Mouse (Mus musculus) left cerebral cortex, postnatal 25 days (tissue): ENCODE data around the gene Fam83e. TPM values are rescaled to one million over a fixed set of nuclear protein-coding genes. Genes with fewer than 3 reads are reported as not detected.

Source experiments
- DNase-seq, 2 experiments: peaks; one replicate each; pipeline ENCODE4 v3.0.0; 2022; ENCODE audit warnings: low spot score in 2 of 2, mixed read lengths in 1 of 2
- intact Hi-C: fragments of 180-260 bp; cut with DNase I; formaldehyde crosslinking; loops from one replicate; pipeline ENCODE4 v1.15.1; 2025
- total RNA-seq, 2 experiments: library from RNA; stranded (reverse); gene quantifications; 2 replicates each; pipeline ENCODE4 v1.2.3; 2021

Fam83e gene
- total RNA-seq, 2 experiments from 2014 or later = 0.11 to 0.23 TPM

GRCm38 (mm10) chr7:45723781-45724180 is 2.8 kb downstream of the Fam83e start:
- intact Hi-C loops = no loop called here
- no peak for DNase-seq

GRCm38 (mm10) chr7:45725151-45725550 is 4.1 kb downstream of the Fam83e start:
- intact Hi-C loops = no loop called here
- DNase-seq = no peak

- intact Hi-C loops = no loop called here
- DNase-seq = no peak
Measured at GRCm38 (mm10) chr7:45725713-45726112, 4.7 kb downstream of the Fam83e start, which contains the start of gene Spaca4. TSS of gene Spaca4 (minus strand) at chr7:45725813.

GRCm38 (mm10) chr7:45726419-45726818 is 5.4 kb downstream of the Fam83e start:
- intact Hi-C loops = no loop called here
- no peak for DNase-seq

- no peak for DNase-seq
- intact Hi-C loops = no loop called here
Measured at GRCm38 (mm10) chr7:45727625-45728024, 6.6 kb downstream of the Fam83e start.

DNA sequence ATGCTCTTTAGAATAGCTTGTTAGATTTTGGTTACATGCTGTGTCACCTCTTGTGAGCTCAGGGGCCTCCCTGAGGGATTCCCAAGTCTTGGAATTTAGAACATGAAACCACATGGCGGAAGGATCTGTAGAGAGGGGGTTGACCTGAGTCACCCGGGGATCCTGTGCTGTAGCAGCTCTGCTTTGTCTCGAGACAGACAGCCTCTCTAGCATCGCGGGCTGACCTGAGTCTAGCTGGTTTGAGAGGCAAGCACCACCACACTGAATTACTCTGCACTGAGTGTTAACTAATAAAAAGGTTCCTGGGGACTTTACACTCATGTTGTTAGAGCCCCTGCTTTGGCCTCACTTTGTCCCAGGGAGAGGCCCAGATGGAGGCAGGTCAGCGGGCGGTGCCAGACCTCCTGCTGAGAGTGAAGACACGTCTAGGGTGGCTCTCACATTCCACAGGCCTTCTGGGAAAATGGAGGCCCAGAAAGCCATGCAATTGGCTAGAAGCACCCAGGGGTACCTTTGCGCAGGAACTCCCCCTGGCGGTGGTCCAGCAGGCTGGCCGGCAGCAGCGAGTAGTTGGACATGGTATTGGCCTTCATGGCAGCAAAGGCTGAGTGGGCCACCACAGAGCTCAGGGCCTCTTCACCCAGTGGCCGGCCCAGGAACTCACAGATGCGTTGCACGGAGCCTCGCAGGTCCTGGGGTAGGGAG is 9.9 kb downstream of the Fam83e start:
- intact Hi-C loops = no loop called here
- no peak for DNase-seq

- DNase-seq = no peak
Measured at GRCm38 (mm10) chr7:45733477-45733876, 12.5 kb downstream of the Fam83e start.

GRCm38 (mm10) chr7:45739162-45739763 is 18.3 kb downstream of the Fam83e start:
- peak; percentile 84 to 91 for DNase-seq

More at GRCm38 (mm10) chr7:45733477-45733876, 12.5 kb downstream of the Fam83e start:
- intact Hi-C loops = no loop called here

DNA sequence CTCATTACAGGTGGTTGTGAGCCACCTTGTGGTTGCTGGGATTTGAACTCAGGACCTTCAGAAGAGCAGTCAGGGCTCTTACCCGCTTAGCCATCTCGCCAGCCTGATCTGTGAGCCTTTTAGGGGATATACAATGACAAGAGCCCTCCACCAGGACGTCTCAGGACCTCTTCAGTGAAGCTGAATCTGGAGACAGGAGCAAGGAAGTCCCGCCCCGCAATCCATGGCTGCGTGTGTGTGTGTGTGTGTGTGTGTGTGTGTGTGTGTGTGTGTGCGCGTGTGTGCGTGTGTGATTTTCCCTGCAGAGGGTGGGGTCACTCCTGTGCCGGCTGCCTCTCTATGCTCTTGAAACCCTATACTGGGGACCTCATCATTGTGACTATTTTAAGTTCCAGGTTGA is 18.8 kb downstream of the Fam83e start:
- DNase-seq = no peak
- intact Hi-C loops = loop anchor here (1.0 to 5.0 kb wide), 4 partner anchors 61 to 269 kb away; partner anchors contain the start of gene Kdelr1

More at GRCm38 (mm10) chr7:45739162-45739763, 18.3 kb downstream of the Fam83e start:
- intact Hi-C loops = loop anchor here (1.0 to 5.0 kb wide), 4 partner anchors 62 to 270 kb away; partner anchors contain the start of gene Kdelr1

- intact Hi-C loops = no loop called here
- peak; percentile 39 to 47 for DNase-seq
Measured at GRCm38 (mm10) chr7:45741308-45741707, 20.3 kb downstream of the Fam83e start.

DNA sequence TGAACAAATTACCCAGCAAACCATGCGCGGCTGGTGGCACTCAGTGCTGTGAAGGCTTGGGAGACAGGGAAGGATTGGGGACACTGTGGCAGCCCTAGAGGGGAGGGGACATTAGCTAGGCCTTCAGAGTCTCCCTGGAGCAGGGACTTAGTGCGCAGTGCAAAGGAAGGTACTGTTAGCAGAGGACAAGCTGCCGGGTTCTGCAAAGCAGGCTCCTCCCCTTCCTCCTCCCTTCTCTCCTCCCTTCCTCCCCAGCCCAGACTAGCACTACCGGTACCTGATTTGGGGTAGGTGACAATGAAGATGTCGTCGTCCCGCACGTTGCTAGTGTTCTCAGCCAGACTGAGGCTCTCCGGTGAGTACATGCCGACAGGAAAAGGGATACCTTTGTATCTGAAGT is 20.8 kb downstream of the Fam83e start:
- DNase-seq = peak in 1 of 2 experiments; percentile 61
- intact Hi-C loops = loop anchor here (1.0 kb wide), 1 partner anchor 44 kb away; no protein-coding TSS in a partner anchor

GRCm38 (mm10) chr7:45742338-45742737 is 21.3 kb downstream of the Fam83e start:
- peak; percentile 69 to 93 for DNase-seq
- intact Hi-C loops = loop anchor here (1.0 kb wide), 1 partner anchor 43 kb away; no protein-coding TSS in a partner anchor

DNA sequence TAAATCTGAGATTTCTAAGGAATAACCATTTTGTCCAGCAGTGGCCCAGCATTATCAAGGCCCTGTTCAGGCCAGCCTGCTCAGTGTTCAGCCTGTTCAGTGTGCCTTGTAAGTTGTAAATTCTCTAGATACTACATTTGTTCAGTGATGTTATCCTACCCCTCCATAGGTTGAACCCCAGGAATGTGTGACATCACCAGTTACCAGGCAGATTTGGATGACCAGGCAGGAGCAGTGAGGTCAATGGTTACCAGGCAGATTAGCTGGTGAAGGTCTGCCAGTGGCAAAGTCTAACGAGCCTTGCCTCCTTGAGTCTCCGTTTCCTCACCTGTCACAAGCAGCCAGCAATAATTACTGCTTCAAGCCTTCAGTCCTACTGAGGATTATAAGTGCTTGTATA is 23.4 kb downstream of the Fam83e start:
- DNase-seq = peak; percentile 69 to 78
- intact Hi-C loops = no loop called here

- intact Hi-C loops = no loop called here
- DNase-seq = no peak
Measured at GRCm38 (mm10) chr7:45746518-45746917, 25.5 kb downstream of the Fam83e start.

- intact Hi-C loops = no loop called here
- no peak for DNase-seq
Measured at GRCm38 (mm10) chr7:45747450-45747849, 26.4 kb downstream of the Fam83e start.

DNA sequence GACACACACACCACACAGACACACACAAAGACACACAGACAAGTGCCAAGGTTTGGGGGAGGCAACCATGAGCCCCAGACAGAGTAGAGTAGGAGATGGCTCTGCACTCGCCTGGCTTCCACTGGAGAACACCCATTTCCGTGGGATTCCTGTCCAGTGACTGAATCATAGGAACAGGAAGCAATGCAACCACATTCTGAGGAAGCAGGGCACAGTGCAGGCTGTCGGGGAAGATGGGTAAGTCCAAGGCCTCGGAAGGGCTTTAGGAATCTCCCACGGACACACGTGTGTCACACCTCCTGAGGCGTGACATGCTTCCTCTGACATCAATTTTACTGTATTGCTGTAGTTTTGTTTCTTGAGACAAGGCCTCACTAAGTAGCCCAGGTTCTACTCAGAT is 27.1 kb downstream of the Fam83e start:
- intact Hi-C loops = no loop called here
- DNase-seq = no peak

DNA sequence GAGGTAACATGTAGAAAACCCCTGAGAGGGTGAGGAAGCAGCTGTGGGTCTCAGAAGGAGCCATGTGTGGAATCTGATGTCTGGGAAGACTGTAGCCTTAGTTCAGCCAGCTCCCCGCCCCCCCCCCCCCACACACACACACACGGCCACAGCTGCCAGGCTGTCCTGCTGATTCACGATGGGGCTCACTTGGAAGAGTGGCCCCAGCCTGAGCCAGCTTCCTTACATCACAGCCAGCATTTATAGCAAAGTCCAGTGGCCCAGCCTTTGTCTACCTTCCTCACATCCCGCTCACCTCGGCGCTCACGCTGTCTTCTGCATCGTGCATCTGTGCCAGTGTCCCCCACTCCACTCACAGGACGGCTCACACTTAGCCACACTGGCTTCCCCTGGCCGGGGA is 28.4 kb downstream of the Fam83e start:
- intact Hi-C loops = no loop called here
- DNase-seq = no peak

GRCm38 (mm10) chr7:45750162-45750561 is 29.1 kb downstream of the Fam83e start:
- DNase-seq = no peak
- intact Hi-C loops = no loop called here

DNA sequence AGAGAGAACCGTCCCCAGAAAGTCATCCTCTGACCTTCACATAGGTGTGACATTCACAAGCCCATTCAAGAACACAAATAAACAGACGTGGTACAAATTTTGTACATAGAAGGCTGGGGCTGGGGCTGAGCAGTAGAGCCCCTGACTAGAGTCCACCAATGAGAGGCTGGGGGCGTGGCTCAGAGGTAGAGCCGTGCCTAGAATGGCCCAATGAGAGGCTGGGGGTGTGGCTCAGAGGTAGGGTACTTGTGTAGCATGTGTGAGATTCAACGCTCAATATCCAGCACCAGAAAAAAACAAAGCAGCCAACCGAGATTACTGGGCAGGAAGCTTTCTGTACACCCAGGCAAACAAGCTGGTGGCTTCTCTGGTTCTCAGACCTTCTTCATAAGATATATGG is 34.7 kb downstream of the Fam83e start:
- intact Hi-C loops = no loop called here
- DNase-seq = no peak

DNA sequence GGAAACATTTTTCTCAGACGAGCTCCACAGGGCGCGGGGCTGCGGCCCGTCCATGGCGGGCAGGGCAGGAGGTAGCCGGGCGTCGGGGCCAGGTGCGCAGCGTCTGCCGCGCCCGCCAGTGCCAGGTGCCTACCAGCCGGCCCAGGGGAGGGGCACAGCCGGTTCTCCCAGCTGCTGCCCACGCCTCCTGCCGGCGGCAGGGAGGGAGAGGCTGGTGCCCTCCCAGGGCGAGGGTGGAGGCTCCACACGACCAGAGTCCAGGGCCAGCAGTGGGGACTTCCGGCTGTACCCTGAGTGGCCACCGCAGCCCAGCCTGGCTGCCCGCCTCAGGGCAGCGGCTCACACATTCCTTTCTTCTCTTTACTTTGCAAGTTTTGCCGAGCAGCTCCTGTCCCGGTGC is 38.4 kb downstream of the Fam83e start:
- intact Hi-C loops = no loop called here
- no peak for DNase-seq

GRCm38 (mm10) chr7:45760151-45760550 is 39.1 kb downstream of the Fam83e start:
- intact Hi-C loops = no loop called here
- DNase-seq = no peak
